Mouse (Mus musculus): ENCODE data around the gene Col11a2.
"Not testable (repeated sequence)": the region's sequence is repeated elsewhere in the genome, so short reads cannot be mapped to it uniquely, and the experiment has no call there.

Gene Col11a2

DNA sequence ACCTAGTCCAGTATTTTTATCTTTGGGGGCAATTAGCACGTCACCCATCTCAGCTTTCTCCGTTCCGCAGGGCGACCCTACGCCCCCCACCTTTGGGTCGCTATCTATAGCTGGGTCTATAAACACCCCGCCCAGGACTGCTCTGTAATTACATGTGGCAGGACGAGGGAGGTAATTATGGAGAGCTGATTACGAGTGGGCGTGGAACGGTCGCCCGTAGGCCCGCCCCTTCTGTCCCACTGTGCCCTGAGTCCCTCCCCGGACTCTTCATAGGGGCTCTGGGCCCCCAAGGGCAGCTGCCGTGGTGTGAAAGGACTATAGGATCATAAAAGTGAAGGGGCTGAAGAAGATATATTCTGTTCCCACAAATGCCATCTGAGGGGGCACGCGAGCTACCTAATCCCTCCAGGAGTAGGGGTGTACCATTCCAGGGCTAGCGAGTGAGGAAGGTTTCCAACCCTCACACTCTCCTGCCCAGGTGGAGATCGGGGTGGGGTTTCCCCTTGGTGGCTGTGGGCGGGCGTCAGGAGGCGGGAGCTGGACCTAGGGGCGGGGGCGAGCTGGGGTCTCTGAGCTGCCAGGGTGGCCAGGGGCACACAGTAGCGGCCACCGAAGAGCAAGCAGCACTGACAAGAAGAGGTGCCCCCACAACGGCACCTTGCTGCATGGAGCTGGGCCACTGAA lies at the start of gene Col11a2:
Gene Col11a2 (plus strand): TSS at position 560 of the 684 bp plus-strand sequence.
- DNase-seq: no peak

DNA sequence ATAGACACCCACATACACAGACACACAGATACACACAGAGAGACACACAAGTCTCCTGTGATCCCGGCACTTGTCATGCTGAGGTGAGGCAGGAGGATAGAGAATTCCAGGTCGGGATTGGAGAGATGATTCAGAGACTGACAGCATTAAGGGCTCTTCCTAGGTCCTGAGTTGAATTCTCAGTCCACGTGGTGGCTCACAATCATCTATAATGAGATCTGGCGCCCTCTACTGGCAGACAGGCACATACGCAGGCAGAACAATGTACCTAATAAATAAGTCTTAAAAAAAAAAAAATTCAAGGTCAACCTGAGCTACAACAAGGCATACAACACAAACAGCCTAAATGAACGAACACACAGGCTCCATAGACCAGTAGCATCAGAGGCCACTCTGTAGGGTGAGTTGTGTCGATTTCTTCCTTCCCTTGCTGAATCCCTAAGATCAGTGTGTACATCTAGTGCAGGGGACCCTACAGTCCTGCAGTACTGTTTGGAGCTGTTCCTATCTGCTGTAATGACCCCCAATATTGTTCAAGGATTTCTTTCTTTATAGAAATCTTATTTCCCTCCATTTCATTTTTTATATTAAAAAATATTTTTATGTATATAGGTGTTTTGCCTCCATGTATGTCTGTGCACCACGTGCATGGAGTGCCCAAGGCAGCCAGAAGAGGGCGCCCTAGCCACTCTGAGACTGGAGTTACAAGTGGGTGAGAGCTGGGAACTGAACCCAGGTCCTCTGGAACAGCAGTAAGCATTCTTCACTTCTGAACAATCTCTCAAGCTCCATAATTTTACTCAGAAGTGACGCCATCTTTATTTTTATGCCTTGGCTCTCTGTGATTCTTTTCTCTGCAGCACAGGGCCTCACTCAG lies 47.2 kb upstream of the Col11a2 start:
- DNase-seq: peak; percentile 79

DNA sequence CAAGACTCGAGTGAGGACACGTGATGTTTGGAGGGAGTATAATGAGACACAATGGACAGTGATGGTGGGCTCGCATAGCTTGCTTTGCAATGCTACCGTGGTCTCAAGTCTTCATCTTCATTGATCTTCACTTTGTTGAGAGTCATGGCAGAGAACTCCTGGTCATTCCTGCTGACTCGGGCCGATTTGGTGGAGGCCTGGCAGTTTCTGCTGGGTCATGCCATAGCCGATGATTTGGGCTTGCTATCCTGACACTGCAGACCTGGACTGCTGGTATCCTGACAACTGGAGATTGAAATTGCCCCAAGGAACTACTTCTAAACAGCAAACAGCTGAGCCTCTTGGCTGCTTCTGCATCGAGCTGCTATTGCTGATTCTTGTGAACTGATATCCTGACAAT lies 44.3 kb upstream of the Col11a2 start:
- no peak for DNase-seq

DNA sequence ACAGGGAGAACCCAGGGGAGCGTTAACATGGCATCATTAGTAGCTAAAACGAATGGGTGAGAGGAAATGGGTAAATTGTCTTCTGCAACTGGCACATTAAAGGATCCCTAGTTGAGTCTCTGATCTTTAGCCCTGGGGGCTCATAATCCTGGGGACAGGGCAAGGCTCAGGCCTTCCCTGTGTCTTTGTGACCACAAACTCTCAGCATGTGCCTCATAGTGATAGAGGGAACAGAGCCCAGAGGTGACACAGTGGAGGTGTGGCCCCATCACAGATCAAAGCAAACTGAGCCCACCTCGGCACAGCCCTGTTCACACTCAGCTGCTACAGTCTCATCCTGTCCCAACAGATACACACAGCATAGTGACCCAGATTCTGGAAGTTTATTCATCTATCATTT lies 43.6 kb upstream of the Col11a2 start:
- no peak for DNase-seq

DNA sequence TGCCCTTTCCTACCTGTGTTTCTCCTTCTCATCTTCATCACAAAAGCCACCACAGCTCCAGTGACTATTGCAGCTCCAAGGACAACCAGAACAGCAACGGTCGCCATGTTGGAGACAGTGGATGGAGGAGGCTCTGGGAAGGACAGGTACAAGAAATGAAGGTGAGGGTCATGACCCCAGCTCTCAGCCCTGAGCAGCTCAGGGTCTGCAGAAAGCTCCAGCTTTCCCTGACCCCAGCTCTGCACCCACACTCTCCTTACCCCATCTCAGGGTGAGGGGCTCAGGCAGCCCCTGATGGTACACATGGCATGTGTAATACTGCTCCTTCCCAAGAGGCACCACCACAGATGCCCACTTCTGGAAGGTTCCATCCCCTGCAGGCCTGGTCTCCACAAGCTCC lies 42.2 kb upstream of the Col11a2 start:
- DNase-seq: not testable (repeated sequence)

DNA sequence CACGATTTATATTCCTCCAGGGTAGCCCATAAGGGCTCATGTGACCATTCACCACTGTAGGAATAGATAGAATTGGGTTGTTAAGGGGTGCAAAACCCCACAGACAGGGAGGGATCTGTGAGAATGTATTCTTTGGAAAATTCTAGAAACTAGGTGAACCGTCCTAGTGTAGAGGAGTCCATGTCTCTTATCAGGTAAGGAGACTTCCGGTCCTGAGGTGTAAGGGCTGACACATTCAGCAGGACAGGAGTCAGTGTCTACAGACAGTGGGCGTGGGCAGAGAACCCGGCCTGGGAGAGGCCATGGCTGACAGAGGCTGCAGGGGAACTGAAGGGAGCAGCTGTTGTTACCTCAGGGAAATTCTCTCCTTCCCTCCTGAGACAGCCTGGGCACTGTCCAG lies 40.5 kb upstream of the Col11a2 start:
- DNase-seq: not testable (repeated sequence)

DNA sequence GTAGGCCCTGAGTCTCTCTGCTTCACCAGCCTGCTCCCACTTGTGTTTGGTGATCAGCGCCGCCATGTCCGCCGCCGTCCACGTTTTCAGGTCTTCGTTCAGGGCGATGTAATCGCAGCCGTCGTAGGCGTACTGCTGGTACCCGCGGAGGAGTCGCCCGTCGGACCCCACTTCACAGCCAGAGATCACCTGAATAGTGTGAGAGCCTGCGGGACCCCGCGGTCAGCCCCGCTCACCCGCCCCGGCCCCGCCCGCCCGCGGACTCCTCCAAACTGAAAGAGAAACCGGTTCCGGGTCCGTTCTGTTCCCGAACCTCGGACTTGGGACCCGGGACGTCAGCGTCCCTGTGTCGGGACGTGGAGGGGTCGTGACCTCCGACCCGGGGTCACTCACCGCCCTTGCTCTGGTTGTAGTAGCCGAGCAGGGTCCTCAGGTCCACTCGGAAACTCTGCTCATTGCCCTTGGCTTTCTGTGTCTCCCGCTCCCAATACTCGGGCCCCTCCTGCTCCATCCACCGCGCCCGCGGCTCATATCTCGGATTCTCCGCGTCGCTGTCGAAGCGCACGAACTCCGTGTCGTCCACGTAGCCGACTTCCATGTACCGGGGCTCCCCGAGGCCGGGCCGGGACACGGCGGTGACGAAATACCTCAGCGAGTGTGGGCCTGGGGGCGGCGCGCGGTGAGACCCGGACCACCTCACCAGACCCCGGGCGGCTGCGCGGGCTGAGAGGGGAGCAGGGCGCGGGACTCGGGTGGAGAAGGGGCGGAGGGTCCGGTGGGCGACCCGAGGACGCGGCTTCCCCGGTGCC lies 39.7 kb upstream of the Col11a2 start:
- DNase-seq: peak; percentile 54

DNA sequence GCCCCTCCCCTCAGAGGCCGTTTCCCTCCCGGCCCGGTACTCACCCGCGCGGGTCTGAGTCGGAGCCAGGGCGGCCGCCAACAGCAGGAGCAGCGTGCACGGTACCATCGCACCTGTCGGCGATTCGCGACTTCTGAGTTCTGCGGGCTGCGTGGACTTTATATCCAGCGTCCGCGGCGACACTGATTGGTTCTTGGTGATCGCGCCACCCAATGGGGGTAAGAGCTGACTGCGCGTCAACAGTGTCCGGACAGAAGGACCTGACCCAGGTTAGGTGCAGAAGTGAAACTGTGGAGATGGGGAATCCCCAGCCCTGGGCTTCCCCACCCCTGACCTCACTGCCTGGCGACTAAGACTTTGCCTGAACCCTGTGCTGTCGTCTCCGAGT lies 39.1 kb upstream of the Col11a2 start, which contains the start of gene H2-K1:
Gene H2-K1 (minus strand): TSS at position 198 of the 388 bp plus-strand sequence.
- DNase-seq: peak; percentile 80

DNA sequence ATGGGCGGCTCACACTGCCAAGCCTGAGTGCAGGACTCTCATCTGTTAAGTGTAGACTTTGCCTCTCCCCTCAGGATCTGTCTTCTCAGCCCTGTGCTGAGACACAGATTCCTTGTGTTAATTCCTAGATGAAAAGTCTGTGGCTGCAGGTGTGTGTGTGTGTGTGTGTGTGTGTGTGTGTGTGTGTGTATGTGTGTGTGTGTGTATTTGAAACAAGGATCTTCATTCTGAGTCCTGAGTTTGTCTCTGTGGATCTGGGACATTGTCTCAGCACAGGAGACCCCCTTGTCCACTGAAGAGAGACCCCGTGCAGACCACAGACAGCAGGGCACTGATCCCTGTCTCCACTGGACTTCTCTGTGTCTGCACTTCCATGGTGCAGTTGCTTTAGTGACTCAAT lies 38.4 kb upstream of the Col11a2 start:
- DNase-seq: not testable (repeated sequence)

DNA sequence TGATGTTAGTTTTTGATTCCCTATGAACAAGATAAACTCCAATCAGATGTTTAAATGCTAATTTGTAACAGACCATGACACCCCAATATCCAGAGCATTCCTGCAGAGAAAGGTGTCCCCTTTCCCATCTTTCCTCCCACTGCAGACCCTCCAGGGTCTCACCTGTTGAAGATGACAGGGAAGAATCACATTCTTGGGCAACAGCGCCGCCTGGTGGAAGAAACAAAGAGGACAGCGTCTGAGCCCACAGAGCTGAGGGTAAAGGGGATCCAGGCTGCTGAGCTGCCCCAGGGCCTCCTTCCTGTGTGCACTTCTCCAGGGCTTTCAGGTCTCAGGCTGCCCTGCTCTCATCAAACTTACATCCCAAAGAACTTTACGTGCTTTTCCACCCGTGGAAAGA lies 35.8 kb upstream of the Col11a2 start:
- DNase-seq: peak; percentile 81

DNA sequence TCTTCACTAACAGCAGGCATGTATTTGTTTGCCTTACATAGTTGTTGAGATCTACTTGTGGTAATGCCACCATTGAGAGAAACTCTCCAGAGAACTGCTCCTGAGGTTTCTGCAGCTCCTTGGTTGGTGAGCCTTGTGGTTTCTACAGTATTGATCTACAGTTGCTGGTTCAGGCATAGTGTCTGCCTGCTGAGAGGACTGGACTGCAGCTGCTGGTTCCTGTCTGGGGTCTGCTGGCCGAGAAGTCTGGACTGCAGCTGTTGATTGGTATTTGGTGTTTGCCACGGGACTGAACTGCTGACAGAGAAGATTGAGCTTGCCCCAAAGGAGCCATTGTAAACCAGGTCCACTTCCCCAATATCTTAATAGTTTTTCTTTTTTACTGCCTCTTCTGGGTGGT lies 32.7 kb upstream of the Col11a2 start:
- no peak for DNase-seq

DNA sequence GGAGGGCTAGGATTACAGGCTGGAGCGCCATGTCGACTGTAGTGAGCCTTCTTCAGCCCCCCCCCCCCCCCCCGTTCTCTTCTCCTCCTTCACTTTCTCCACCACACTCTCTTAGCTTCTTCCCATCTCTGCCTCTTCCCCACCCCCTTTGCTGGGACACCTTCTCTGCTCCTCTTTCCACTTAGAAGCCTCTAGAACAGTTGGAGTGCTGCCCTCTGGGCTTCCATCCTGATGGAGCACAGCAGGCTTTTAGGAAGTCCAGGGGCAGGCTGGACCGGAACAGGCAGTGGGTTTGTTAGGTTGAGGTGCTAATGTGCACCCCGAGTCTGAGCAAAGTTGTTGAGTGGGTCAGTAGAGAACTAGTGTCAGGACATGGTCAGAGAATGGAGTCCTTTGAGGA lies 29.1 kb upstream of the Col11a2 start:
- DNase-seq: no peak

DNA sequence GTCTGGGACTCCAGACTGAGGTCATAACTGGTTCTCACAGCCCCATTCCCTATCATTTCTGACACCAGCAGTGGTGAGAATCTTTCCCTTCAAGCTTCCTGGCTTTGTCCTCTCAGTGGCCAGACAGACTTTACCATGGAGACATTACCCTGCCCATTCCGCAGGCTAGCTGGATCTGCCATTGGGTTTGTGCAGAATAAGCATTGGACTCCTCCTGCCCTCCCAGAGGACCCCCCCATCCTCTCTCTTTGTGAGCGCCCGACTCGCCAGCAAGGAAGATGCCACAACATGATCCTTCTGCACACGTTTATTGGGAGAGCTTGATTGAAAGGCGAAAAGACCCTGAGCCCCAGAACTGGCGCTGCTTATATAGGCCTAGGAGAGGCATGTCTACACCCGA lies 25.8 kb upstream of the Col11a2 start:
- no peak for DNase-seq

DNA sequence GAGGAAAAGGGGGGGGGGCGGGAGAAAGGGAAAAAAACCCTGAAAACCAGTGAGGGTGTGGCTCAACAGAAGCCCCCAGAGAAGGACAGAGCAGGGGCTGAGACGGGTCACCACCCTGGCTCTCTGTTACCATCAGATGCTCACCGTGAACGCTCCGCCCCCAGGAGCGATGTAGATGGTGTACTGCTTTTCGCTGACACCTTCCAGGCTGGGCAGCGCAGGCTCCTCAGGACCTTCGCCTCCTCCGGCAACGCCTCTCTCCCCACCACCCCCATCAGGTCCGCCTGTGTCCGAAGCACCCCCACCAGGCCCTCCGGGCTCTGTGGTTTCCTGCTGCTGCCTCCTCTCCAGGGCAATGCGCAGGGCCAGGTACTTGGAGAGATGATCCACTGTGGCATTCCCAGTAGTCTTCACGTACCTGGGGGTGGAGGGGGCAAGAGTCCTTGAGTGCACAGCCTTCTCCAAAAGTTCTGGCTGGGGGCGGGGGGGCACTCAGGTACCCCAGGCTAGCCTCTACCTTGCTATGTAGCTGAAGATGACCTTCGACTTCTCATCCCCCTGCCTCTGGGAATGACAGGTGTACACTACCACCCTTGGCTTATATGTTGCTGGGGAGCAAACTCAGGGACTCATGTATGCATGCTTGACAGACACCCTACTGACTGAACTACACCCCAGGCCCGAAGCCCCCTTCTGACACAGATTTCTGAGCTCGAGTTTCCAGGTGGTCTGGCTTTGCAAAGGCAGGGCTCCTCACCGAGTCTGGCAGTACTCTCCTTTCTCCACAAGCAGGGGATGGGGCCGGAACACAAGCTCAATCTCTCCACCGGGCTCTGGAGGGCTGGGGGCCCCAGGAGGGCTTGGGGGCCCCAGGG lies 17.5 kb upstream of the Col11a2 start:
- no peak for DNase-seq

DNA sequence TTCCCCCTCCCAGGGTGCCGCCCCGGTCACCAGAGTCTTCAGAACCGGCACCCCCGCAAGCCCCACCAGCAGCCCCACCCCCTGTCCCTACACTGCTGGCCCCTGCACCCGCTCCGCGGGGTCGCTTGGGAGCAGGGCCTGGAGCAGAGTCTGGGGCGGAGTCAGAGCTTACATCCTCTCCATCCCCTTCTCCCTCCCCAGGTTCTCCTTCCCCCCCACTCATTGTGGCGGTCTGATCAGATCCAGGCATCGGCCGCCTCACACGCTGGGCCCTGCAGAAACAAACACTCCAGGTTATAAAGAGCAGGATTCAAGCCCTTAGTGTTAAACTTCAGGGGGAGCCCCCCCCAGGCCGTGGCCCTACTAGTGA lies 16.8 kb upstream of the Col11a2 start:
- DNase-seq: no peak

DNA sequence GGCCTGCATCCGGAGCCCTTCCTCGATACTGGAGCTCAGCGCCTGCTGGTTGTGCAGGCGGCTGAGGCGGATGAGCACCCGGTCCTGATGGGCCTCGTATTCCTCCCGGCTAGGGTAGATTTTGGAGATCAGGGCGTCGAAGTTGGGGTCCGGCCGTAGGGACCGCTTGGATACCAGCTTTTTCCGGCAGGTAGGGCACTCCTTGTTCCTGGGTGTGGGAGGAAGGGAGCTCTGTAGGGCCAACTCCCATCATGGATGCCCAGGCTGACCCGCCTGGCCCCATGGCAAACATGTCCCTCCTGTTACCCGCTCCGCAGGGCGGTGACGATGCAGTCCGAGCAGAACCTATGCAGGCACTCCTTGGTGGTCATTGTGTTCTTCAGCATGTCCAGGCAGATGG lies 16.2 kb upstream of the Col11a2 start:
- no peak for DNase-seq

DNA sequence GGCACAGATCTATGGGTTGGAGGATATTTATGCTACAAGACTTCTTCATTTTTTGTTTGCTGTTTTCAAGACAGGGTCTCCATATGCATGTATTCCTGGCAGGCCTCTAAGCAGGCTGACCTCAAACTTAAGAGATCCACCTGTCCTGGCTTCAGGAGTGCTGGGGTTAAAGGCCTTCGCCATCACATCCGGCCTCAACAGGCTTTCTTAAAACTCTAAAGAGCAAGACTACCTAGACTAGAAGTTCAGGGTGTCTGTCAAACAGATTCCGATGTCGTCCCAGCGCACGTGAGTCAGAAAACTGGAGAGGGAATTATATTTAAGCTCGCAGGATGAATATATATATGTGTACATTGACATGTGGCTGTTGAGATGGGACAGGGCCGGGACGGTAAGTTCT lies 15.6 kb upstream of the Col11a2 start:
- no peak for DNase-seq

DNA sequence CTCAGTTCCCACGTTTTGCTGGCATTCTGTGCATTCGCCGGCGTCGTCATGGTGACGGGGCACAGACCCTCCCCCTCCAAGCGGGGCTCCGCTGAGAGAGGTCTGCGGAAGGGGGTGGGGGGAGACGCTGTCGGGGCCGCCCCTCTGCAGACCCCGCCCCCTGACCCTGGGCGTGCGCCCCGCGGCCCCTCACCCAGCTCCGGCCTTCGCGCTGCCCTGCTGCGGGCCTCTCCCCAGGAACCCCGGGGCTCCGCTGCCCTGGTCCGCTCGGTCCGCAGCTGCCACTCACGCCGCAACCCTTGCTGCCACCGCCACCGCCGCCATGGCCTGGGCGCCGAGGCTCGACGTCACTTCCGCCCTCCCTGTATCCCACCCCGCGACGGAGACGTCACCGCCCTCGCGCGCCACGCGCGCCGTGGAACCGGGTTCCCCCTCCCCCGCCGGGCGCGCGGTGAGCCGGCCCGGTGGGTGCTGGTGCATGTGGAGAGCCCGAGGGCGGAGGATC lies 14.9 kb upstream of the Col11a2 start, which contains the start of gene Ring1:
Gene Ring1 (minus strand): TSS at position 364 of the 505 bp plus-strand sequence.
- DNase-seq: peak; percentile 93

DNA sequence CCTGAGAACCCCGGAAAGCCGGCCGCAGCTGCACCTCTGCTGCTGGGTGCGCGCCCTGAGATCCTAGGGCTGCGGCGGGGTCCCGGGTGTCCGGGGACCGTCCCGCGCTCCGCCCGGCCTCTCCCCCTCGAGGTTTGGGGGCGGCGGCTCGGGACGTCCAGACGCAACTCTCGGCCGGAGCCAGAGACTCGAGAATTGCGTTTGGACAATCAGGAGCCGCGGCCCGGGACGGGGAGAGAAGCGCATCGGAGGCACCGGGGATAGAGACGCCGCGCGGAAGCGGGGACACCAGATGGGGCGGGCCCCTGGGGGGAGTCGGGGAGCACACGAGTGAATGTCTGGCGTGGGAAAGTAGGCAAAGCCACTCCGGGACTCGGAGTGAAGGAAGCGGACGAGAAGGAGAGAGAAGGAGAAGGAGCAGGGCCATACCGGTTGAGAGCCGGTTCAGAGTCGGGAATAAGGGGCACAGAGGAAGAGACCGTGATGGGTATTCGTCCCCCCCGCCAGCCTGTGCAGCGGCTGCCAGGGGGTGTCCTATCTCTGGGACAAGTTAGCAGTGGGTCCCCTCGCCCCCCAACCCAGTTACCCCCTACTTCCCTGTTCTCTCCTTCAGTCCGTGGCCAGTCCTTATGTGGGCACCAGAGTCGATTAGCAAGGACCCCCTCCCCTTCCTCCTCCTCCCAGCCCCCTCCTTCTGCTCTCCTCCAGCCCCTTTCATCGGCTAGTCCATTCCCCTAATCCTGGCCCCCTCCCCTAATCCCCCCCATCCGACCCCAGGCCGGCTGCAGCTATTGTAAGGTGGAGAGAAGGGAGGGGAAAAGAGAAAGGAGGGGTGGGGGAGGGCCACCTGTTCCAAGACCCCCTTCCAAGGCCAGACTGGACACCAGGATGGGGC lies 14.1 kb upstream of the Col11a2 start:
- no peak for DNase-seq

DNA sequence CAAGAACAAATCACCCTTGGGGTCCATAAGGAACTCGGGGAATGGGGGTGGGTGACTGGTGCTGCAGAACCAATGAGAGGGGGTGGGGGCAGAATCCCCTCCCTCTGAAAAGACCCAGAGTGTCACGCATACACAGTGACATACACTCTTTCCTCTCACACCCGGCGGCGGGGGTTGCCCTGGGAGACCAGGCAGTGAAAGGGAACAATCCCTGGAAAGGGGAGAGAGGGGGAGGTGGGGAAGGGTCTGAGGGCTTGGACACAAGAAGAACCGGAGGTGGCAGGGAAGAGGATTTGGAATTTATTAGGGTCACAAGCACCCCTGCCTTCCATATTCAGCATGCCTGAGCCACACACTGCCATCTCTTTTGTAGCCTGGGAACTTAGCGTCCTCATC lies 13.5 kb upstream of the Col11a2 start:
- DNase-seq: no peak

DNA sequence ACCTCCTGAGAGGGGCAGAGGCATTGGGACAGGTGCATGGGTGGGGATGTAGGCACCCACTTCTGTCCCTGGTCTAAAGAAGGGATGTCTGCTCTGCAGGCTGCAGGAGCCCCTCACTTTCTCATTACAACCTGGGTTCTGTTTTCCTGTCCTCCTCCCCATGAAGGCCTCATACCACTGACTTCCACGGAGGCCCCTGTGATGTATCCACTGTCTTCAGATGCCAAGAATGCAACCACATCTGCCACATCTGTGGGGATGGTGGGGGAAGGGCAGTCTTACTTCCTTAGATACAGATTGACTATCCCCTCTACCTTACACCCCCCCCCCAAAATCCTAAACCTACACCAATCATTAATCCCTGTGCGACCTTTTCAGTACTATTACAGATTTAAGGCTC lies 13.0 kb upstream of the Col11a2 start:
- no peak for DNase-seq

All from thymus, postnatal 4 days (tissue).